Mouse (Mus musculus) embryonic stem cell, embryonic (primary cell): ENCODE results near the gene Dbp.

Experiments
- CTCF ChIA-PET, 4 experiments: fragments of 300-600 bp in 2 of 4; fragments of 350-600 bp in 2 of 4; sonication (Branson Sonifier 250); formaldehyde crosslinking; loops; one replicate each; lab custom pipeline; 2022; ENCODE audit warnings: inconsistent platforms in 2 of 4; lab: Charles Lee
- POLR2A ChIA-PET, 4 experiments: fragments of 300-600 bp in 2 of 4; fragments of 350-600 bp in 2 of 4; sonication (Branson Sonifier 250); formaldehyde crosslinking; loops; one replicate each; lab custom pipeline; 2022; ENCODE audit warnings: antibody characterized with exemption in 4 of 4, inconsistent platforms in 1 of 4; lab: Charles Lee

Gene Dbp

DNA sequence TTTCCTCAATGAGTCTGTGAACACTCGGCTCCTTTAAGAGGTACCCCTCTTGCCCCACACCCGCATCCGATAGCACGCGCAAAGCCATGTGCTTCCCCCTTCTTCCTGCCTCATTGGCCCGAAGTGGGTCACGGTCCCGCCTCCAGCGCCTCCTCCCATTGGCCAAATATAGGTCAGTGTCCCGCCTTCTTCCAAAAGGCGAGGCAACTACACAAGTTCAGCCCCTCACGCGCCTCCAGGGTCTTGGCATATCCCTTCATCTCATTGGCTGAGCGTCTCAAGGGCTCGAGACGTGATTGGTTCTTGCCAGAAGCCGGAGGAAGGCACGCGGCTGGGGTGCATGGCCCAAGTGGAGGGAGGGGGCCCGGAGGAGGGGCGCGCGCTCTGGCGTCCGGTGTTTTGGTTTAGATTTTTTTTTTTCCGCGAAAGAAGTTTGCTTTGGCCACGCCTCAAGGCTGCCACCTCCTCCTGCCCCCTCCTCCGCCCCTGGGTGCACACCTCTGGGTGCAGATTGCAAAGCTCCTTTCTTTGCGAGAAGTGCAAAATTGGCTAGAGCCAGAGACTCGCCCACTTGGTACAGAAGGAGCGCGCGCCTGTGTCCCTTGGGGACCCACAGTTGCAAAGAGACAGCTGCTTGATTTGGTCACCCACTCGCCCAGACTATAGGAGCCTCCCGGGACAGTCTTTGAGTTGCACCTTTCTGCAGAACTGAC is at the start of gene Dbp:
Dbp (plus strand) TSS at position 359 of the 713 bp plus-strand sequence.
- POLR2A ChIA-PET: interaction anchor here (0.6 to 14.6 kb wide), 32 partner anchors 10 to 475 kb away, joined by 3 to 640 read pairs (median 5); partner anchors contain the start of genes Fam83e (in 4 of the 4), Rpl18 (in 4 of the 4), Sphk2 (in 4 of the 4) and Sec1 (in 2 of the 4)
- CTCF ChIA-PET: interaction anchor here in 2 of 4 experiments (0.5 to 1.3 kb wide), 3 partner anchors 16 to 168 kb away, joined by 3 to 13 read pairs (median 3); partner anchors contain the start of gene Fam83e (in 1 of the 2)

DNA sequence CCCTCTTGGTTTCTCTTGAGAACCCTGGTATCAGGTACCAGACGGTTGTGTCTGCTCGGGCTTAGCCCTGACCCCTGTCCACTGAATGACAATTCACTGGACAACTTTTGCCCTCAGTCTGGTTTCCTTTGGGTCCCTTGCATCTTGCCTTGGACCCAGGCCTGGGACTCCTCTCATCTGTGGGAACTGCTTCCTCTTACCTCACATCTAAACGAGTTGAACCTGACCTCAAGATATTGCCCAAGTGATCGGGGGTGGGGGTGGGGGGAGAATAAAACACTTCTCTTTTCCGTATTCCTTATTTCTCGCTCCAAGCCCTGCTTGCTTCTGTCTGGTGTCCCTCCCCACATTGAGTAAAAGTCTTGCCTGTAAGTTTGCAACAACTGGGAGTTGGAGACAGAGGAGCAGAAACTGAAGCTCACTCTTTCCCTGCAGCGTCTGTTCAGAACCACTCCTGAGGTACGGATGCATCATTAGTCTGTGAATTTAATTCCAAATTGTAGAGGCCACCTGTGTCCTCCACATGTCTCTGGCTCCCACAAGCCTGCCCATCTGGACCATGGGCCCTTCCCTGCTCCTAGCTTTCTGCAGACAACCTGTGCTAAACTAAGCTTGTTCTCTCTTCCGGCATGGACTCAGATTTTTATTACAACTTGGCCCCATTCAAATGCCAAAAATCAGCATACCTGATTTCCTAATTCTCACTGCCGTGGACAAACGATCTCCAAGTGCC is 44.0 kb upstream of the Dbp start:
- ChIA-PET CTCF (no interaction called here), POLR2A (interaction anchor here in 2 of 4 experiments (1.0 to 1.6 kb wide), 4 partner anchors 17 to 201 kb away, joined by 3 to 5 read pairs (median 4); partner anchors contain the start of gene Ftl1 (in 1 of the 2))

DNA sequence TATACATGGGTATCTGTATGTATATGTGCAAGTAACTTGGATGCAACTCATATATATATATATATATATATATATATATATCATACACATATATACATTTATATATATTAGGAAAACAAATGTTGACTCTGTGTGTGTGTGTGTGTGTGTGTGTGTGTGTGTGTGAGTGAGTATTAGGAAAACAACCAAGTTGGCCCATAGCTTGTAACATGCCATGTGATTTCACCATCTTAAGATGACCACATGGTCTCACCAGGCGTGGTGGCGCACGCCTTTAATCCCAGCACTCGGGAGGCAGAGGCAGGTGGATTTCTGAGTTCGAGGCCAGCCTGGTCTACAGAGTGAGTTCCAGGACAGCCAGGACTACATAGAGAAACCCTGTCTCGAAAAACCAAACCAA is 43.2 kb upstream of the Dbp start:
- POLR2A ChIA-PET: interaction anchor here in 2 of 4 experiments (1.0 to 5.0 kb wide), 6 partner anchors 8 to 202 kb away, joined by 3 to 34 read pairs (median 5); partner anchors contain the start of gene Ftl1 (in 1 of the 2)
- CTCF ChIA-PET: interaction anchor here in 1 of 4 experiments (0.6 kb wide), 1 partner anchor 212 kb away, joined by 3 read pairs; no protein-coding TSS in a partner anchor

DNA sequence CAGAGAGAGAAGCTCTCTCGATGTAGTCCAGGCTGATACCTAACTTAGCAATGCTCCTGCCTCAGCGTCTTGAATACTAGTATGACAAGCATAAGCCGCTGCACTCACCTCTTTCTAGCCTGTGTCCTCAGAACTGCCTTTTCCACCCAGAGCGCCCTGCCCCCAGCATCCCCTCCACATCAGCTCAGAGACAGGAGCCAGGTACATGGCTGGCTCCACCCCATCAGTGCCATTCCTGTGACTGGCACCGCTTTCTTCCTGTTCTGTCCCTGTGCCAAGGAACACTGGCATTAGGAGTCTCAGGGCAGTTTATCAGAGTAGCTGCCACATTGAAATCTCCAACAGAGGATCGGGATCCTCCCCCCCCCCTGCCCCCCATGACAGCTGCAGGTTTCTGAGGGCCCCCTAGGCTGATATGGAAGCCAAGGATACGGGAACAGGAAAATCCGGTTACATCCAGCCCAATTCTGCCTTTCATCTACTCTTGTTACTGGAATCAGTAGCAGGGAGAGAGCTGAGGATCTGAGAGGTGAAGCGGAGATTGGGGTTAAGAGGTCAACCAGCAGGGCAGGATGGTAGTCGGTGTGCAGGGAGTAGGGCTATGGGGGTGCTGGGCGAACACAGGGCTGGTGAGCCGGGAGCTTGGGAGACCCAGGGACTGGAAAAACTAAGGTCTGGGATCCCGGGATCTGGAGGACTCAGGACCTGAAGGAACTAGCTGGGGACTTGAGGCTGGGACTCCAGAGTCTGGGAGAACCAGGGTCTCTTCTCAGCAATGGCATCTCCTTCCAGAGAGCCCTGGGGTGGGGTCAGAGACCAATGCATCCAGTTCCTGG is 39.4 kb upstream of the Dbp start:
- CTCF ChIA-PET: interaction anchor here (0.5 to 3.2 kb wide), 15 partner anchors 12 to 1994 kb away, joined by 3 to 20 read pairs (median 3); partner anchors contain the start of gene Ntn5 (in 2 of the 4)
- POLR2A ChIA-PET: interaction anchor here (0.6 to 5.0 kb wide), 42 partner anchors 9 to 218 kb away, joined by 3 to 34 read pairs (median 4); partner anchors contain the start of genes Ntn5 (in 2 of the 4), Sphk2 (in 2 of the 4), Fam83e (in 1 of the 4) and Ftl1 (in 1 of the 4)

DNA sequence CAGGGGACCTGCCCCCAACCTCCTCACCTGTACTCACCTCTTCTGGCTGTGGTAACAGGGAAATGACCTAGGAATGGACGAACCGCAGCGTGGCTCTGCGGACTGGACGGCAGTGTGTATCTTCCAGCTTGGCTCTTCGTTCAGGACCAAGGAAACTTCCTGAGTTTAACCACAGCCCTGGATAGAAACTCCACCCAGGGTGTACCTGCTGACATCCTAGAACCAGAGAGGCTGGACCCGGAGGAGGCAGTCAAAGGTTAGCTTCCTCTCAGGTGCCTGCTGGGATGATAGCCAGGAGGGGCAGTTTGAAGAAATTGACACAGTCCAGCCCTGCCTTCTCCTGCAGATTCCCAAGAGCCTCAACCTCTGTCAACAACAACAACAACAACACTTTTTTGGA is 38.7 kb upstream of the Dbp start, which contains the start of gene Fut2:
Fut2 (minus strand) TSS at position 234 of the 400 bp plus-strand sequence.
- ChIA-PET CTCF (interaction anchor here in 2 of 4 experiments (0.6 to 3.2 kb wide), 9 partner anchors 11 to 1995 kb away, joined by 3 to 20 read pairs (median 3); partner anchors contain the start of gene Ntn5 (in 1 of the 2)), POLR2A (interaction anchor here (0.6 to 5.0 kb wide), 27 partner anchors 8 to 206 kb away, joined by 3 to 34 read pairs (median 5); partner anchors contain the start of genes Ntn5 (in 2 of the 4), Sphk2 (in 2 of the 4), Ftl1 (in 1 of the 4) and Sec1 (in 1 of the 4))

DNA sequence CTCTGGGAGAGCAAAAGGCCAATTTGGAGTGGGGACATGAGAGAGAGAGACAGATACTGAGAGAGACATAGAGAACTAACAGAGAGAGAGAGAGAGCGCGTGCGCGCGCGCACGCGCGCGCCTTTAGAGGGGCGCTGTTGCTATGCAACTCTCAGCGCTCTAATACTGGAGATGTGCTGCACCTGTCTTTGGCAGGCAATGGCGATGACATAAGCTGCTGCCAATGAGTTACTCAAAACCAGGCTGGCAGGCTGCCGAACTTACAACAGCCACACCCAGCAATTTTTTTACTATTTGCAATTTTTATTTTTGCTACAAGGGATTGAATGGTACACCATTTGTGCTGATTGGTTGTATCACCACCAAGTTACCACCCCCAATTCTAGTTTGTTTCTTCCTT is 37.1 kb upstream of the Dbp start:
- CTCF ChIA-PET: interaction anchor here in 2 of 4 experiments (1.1 to 2.2 kb wide), 4 partner anchors 17 to 219 kb away, joined by 3 to 6 read pairs (median 4); partner anchors contain the start of gene Fut1 (in 1 of the 2)
- POLR2A ChIA-PET: interaction anchor here in 2 of 4 experiments (0.7 to 3.0 kb wide), 5 partner anchors 15 to 124 kb away, joined by 3 to 10 read pairs (median 4); partner anchors contain the start of gene Sphk2 (in 1 of the 2)

DNA sequence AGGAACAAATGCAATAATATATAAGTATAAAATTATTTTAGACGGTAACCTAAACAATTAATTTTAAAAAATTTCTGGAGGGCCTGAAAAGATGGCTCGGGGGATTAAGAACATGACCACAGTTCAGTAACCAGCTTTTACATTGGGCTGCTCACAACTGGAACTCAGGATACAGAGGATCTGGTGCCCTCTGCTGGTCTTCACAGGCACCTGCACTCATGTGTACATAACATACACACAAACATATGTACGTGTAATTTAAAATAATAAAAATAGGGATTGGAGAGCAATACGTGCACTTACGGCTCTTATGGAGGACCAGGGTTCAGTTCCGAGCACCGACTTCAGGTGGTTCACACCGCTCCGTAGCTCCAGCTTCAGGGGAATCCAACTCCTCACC is 36.0 kb upstream of the Dbp start:
- CTCF ChIA-PET: interaction anchor here (0.6 to 3.6 kb wide), 38 partner anchors 9 to 902 kb away, joined by 3 to 21 read pairs (median 4); partner anchors contain the start of genes Ntn5 (in 2 of the 4) and Fut1 (in 1 of the 4)

DNA sequence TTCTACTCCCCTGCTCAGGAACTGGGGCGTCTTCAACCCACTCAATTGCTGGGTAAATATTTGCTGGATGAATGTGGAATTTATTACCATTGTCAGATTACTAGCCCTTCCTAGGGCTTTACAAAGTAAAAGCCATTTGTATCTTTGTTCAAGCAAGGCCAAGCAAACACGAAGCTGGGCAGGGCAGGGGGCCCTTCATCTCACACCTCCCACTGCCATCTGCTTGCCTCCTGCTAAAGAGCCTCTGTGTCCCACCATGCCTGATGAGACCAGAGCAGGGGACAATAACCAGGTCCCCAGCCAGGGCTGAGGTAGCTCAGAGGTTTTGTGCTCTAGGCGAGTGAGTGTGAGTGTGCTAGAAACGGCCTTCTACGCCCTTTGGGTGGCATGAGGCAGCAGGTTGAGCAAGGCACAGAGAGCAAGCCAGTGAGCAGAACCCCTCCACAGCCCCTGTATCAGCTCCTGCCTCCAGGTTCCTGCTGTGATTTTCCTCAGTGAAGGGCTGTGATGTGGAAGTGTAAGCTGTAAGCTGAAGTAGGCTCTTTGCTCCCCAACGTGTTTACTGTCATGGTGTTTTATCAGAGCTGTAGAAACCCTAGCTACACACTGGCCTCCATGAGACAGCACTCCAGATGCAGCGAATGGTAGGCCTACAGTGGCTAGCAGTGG is 27.1 kb upstream of the Dbp start:
- CTCF ChIA-PET: interaction anchor here in 2 of 4 experiments (0.6 to 1.3 kb wide), 4 partner anchors 9 to 82 kb away, joined by 3 to 6 read pairs (median 3); partner anchors contain the start of gene Fut2 (in 1 of the 2)
- POLR2A ChIA-PET: interaction anchor here in 3 of 4 experiments (0.6 to 2.2 kb wide), 6 partner anchors 12 to 108 kb away, joined by 3 to 9 read pairs (median 3); partner anchors contain the start of genes Fut2 (in 2 of the 3) and Sphk2 (in 1 of the 3)

More for the DNA sequence above, 36.0 kb upstream of the Dbp start:
- POLR2A ChIA-PET: interaction anchor here in 3 of 4 experiments (0.5 to 2.2 kb wide), 12 partner anchors 13 to 699 kb away, joined by 3 to 13 read pairs (median 4); partner anchors contain the start of genes Ntn5 (in 1 of the 3) and Snrnp70 (in 1 of the 3)

DNA sequence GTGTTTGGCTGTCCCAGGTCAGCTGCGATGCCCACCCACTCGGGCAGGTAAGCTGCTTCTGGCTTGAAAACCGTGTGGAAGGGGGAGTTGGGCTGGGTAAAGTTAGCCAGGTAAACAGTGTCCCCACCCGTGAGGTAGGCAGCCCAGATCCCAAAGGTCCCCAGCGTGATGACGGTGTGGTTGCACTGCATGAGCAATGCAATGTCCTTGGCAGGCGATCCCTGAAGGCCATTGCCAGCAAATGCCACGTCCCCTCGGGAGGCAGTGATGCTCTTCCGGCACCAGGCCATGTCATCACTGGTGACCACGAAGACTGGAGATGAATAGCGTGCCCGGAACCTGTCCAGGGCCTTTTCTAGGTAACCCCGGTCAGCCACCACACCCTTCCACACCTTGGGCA is 26.4 kb upstream of the Dbp start:
- POLR2A ChIA-PET: interaction anchor here in 2 of 4 experiments (0.9 to 2.2 kb wide), 3 partner anchors 13 to 39 kb away, joined by 3 to 9 read pairs (median 5); partner anchors contain the start of genes Fut2 (in 1 of the 2) and Sphk2 (in 1 of the 2)
- CTCF ChIA-PET: interaction anchor here in 1 of 4 experiments (0.9 to 1.3 kb wide), 2 partner anchors 10 to 83 kb away, joined by 3 to 6 read pairs; no protein-coding TSS in a partner anchor

DNA sequence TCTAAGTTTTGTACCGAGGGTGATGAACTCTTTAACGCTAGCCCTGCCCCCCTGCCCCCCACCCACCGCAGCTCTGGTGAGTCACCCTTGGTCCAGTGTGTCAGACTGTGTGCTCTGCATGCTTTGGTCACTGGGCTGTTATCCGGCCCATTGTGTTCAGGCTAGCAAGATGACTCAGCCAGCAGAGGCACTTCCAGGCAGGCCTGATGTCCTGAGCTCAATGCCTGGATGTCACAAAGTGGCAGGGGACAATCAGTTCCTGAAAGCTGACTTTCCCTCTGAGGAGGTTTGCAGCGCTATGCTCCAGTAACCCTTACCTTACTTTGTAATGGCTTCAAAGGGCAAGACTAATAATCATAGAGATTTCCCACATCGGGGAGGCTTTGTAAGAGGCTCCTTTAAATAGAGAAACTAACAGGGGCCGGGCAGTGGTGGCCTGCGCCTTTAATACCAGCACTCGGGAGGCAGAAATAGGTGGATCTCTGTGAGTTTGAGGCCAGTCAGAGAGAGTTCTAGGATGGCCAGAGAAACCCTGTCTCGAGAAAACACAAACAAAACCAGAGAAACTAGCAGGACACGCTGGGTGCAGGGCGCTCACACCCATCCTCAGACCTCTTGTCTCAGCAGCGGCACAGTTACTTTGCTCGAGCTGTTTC is 24.8 kb upstream of the Dbp start:
- POLR2A ChIA-PET: interaction anchor here in 3 of 4 experiments (0.6 to 4.7 kb wide), 14 partner anchors 14 to 180 kb away, joined by 3 to 20 read pairs (median 4); partner anchors contain the start of genes Fut2 (in 2 of the 3), Sphk2 (in 2 of the 3), Dbp (in 1 of the 3) and Spaca4 (in 1 of the 3)
- CTCF ChIA-PET: interaction anchor here in 1 of 4 experiments (1.1 to 1.4 kb wide), 3 partner anchors 11 to 203 kb away, joined by 3 read pairs; no protein-coding TSS in a partner anchor

DNA sequence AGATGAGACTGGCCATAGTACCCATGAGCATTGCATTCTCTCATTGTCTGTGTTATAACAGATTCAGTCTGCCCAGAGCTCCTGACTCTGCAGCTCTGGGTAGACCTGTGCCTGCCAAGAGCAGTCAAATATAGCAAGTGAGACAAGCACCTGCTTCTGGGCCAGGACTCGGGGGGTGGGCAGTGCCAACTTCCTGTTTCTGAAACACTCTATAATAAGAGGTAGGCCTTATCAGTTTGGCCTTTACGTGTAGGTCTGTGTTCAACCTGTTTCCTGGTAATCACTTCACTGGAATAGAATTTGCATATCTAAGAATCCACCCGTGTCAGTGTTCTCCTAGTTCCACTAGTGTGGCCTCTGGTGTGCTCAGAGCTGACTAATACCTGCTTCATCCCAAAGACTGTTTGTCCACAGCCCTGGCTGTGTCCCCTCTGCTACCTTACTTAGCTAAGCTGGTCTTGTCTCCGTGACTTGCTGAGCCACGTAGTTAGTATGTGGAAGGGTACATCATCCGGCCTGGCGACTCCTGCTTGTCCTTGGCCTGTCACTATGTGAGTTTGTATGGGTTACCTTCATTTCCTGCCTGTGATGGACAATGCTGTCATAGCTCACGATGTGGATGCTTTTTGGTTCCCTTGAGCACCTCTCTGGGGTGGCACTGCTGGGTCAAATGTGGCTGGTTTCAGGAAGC is 23.7 kb upstream of the Dbp start:
- POLR2A ChIA-PET: interaction anchor here in 3 of 4 experiments (0.5 to 4.7 kb wide), 13 partner anchors 9 to 241 kb away, joined by 3 to 21 read pairs (median 6); partner anchors contain the start of genes Dbp (in 1 of the 3), Fut2 (in 1 of the 3), Plekha4 (in 1 of the 3) and Ppp1r15a (in 1 of the 3)
- CTCF ChIA-PET: interaction anchor here (0.5 to 3.7 kb wide), 9 partner anchors 10 to 499 kb away, joined by 3 to 21 read pairs (median 4); partner anchors contain the start of genes Abcc8 (in 1 of the 4), Bax (in 1 of the 4) and Sec1 (in 1 of the 4)

DNA sequence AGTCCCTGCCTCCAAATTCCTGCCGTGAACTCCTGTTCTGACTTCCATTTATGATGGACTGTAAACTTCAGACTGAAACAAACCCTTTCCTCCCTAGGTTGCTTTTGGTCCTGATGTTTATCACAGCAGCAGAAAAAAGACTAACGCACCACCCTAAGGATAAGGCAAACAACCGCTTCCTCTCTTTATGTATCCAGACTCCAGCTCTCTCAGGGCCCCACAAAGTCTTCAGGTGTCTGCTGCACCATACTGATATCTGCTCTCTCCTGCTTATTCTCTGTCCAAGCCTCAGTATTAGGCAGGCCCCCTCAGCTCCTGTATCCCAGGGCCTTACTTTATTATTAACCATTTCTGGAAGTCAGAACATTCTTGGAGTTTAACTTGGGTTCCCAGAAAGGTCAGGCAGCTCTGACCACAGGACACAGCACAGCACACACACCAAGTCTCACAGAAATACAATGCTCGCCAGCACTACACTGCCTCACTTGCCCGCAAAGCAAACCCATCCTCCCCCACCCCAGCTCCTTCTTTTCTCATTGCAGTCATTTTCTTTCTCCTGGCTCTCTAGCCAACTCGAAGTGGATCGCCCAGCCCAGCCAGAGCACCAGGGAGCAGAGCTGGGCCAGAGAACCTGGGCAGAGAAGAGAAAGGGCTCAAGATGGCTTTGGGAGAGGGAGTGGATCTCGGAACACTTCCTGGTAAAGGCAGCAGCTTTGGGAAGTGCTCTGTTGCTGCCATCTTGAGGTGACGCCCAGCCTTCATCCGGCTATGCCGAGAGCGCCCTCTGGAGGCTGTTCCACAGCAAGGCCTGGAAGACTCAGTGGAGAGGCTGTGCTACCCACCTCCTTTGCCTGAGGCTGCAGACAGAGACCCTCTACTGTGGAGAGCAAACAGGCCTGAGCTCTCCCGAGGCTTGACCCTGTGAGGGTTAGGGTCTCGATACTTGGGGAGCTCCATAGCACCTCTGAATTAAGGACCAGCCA is 22.5 kb upstream of the Dbp start:
- POLR2A ChIA-PET: interaction anchor here (0.5 to 4.7 kb wide), 59 partner anchors 8 to 268 kb away, joined by 3 to 21 read pairs (median 5); partner anchors contain the start of genes Sphk2 (in 3 of the 4), Car11 (in 2 of the 4), Ftl1 (in 2 of the 4) and Fut2 (in 2 of the 4)
- CTCF ChIA-PET: interaction anchor here (0.5 to 4.1 kb wide), 128 partner anchors 8 to 602 kb away, joined by 3 to 33 read pairs (median 4); partner anchors contain the start of genes Car11 (in 3 of the 4), Fut1 (in 2 of the 4), Gys1 (in 2 of the 4) and Nucb1 (in 2 of the 4)
